Mouse (Mus musculus) hindbrain, embryonic 12.5 days (tissue): ENCODE measurements around the gene Agpat1. TPM values are rescaled to one million over a fixed set of nuclear protein-coding genes. Genes with fewer than 3 reads are reported as not detected.
A peak's percentile ranks its signal among the peaks of the same experiment; 100 is the strongest.

Experiments used
- ATAC-seq: fragments of 200-750 bp; cut with Nextera tagmentation; 2 replicates; pipeline ENCODE4 v1.8.0; 2017; ENCODE audit warnings: moderate TSS enrichment; ENCODE audit not compliant: low FRiP score
- H3K27ac ChIP-seq: fragments of 300-500 bp; sonication (generic); 2 replicates; pipeline ENCODE4 v1.5.1; 2016; ENCODE audit warnings: mild to moderate bottlenecking
- H3K27me3 ChIP-seq: fragments of 300-500 bp; sonication (generic); 2 replicates; pipeline ENCODE4 v1.6.1; 2016; ENCODE audit warnings: mild to moderate bottlenecking
- H3K36me3 ChIP-seq: fragments of 300-500 bp; sonication (generic); 2 replicates; pipeline ENCODE4 v1.6.1; 2016; ENCODE audit warnings: mild to moderate bottlenecking
- H3K4me1 ChIP-seq: fragments of 300-500 bp; sonication (generic); 2 replicates; pipeline ENCODE4 v1.6.1; 2016
- H3K4me2 ChIP-seq: fragments of 300-500 bp; sonication (generic); replicated peaks from 2 replicates; pipeline ENCODE4 v1.6.1; 2016; ENCODE audit warnings: mild to moderate bottlenecking
- H3K4me3 ChIP-seq: fragments of 300-500 bp; sonication (generic); 2 replicates; pipeline ENCODE4 v1.5.1; 2016; ENCODE audit warnings: mild to moderate bottlenecking
- H3K9ac ChIP-seq: fragments of 300-500 bp; sonication (generic); 2 replicates; pipeline ENCODE4 v1.6.1; 2016; ENCODE audit warnings: mild to moderate bottlenecking, moderate library complexity
- H3K9me3 ChIP-seq: fragments of 300-500 bp; sonication (generic); replicated peaks from 2 replicates; pipeline ENCODE4 v1.6.1; 2016; ENCODE audit warnings: mild to moderate bottlenecking
- WGBS: fragments of 180-500 bp; shearing (Covaris S2); methylation state at CpG from one replicate; pipeline ENCODE4 v1.1.7; 2016; 5-methylcytosine and 5-hydroxymethylcytosine counted together
- polyA plus RNA-seq: library from polyadenylated mRNA; unstranded; fragments of >200 nt; fragmentation: Nextera tagmentation; extraction: Ambion mirVana; gene quantifications from 2 replicates; pipeline ENCODE4 v1.2.1, GENCODE M21; 2016

The Agpat1 gene
- polyA plus RNA-seq, 1 experiment from 2014 or later, result 79.0 TPM

- peak overlapping the region; percentile 55 for H3K4me3 ChIP-seq
- under 1% methylated on average over 50 of the region's 50 CpGs for WGBS
- no peaks in the 10 kb centered on the region for H3K36me3 ChIP-seq
- H3K4me2 ChIP-seq, result peak overlapping the region; percentile 89
- peak overlapping the region; percentile 87 for H3K9ac ChIP-seq
- H3K27me3 ChIP-seq, result no peaks in the 10 kb centered on the region
- no peaks in the 10 kb centered on the region for H3K9me3 ChIP-seq
- ATAC-seq, result peak; percentile 83
- peak overlapping the region; percentile 99 for H3K27ac ChIP-seq
- H3K4me1 ChIP-seq, result peaks cover 47% of the 10 kb centered on the region
Observed at GRCm38 (mm10) chr17:34587423-34587811, 16.6 kb upstream of the Agpat1 start.

- Histone ChIP-seq H3K27ac (peak overlapping the region; percentile 99), H3K4me2 (peak overlapping the region; percentile 89), H3K4me1 (peaks cover 48% of the 10 kb centered on the region), H3K27me3 (no peaks in the 10 kb centered on the region), H3K4me3 (peak overlapping the region; percentile 55), H3K9me3 (no peaks in the 10 kb centered on the region), H3K36me3 (no peaks in the 10 kb centered on the region), H3K9ac (peak overlapping the region; percentile 87)
- WGBS, result 3% methylated on average over 19 of the region's 19 CpGs
- no peak for ATAC-seq
Observed at GRCm38 (mm10) chr17:34587814-34588213, 16.2 kb upstream of the Agpat1 start.

- Histone ChIP-seq H3K36me3 (no peaks in the 10 kb centered on the region), H3K27me3 (no peaks in the 10 kb centered on the region), H3K9me3 (no peaks in the 10 kb centered on the region), H3K27ac (no peak overlapping the region), H3K4me3 (no peak overlapping the region), H3K9ac (no peak overlapping the region), H3K4me1 (peaks cover 58% of the 10 kb centered on the region), H3K4me2 (no peak overlapping the region)
- WGBS, result 74% methylated on average over 3 of the region's 3 CpGs
- no peak for ATAC-seq
Observed at GRCm38 (mm10) chr17:34588767-34589166, 15.3 kb upstream of the Agpat1 start.

GRCm38 (mm10) chr17:34589206-34589605, 14.9 kb upstream of the Agpat1 start:
- Histone ChIP-seq H3K9ac (no peak overlapping the region), H3K9me3 (no peaks in the 10 kb centered on the region), H3K4me2 (no peak overlapping the region), H3K27ac (0 out of 2 replicates have a peak overlapping the region, but pooled peaks have one; percentile 23), H3K27me3 (no peaks in the 10 kb centered on the region), H3K4me3 (no peak overlapping the region), H3K36me3 (peaks cover 3% of the 10 kb centered on the region; the same call in 1 of the 2 replicates), H3K4me1 (peaks cover 62% of the 10 kb centered on the region)
- 49% methylated on average over 7 of the region's 7 CpGs for WGBS
- no peak for ATAC-seq

- H3K27me3 ChIP-seq, result no peaks in the 10 kb centered on the region
- 0 out of 2 replicates have a peak within 1 kb of the TSS, but pooled peaks have one; percentile 4 for H3K4me3 ChIP-seq
- no peak for ATAC-seq
- H3K9me3 ChIP-seq, result no peaks in the 10 kb centered on the region
- H3K27ac ChIP-seq, result peak within 1 kb of the TSS; percentile 99
- no peak within 1 kb of the TSS for H3K9ac ChIP-seq
- 28% methylated on average over 7 of the region's 7 CpGs for WGBS
- H3K4me2 ChIP-seq, result peak within 1 kb of the TSS; percentile 90
- H3K4me1 ChIP-seq, result peaks cover 67% of the 10 kb centered on the region
- H3K36me3 ChIP-seq, result peaks cover 7% of the 10 kb centered on the region
Observed at GRCm38 (mm10) chr17:34589681-34590101, 14.4 kb upstream of the Agpat1 start, which contains the start of gene Gpsm3. TSS of gene Gpsm3 (plus strand) at chr17:34589806.

GRCm38 (mm10) chr17:34590154-34590987, 13.7 kb upstream of the Agpat1 start:
- WGBS, result 67% methylated on average over 15 of the region's 15 CpGs
- ATAC-seq, result no peak
- Histone ChIP-seq H3K4me3 (0 out of 2 replicates have a peak overlapping the region, but pooled peaks have one; percentile 4), H3K36me3 (peaks cover 14% of the 10 kb centered on the region), H3K27ac (peak overlapping the region; percentile 99), H3K4me2 (peak overlapping the region; percentile 90), H3K4me1 (peaks cover 73% of the 10 kb centered on the region), H3K9me3 (no peaks in the 10 kb centered on the region), H3K27me3 (no peaks in the 10 kb centered on the region), H3K9ac (0 out of 2 replicates have a peak overlapping the region, but pooled peaks have one; percentile 98)

- Histone ChIP-seq H3K4me3 (peak within 1 kb of the TSS; percentile 79), H3K27ac (peak within 1 kb of the TSS; percentile 99), H3K27me3 (no peaks in the 10 kb centered on the region), H3K9ac (peak within 1 kb of the TSS; percentile 98), H3K9me3 (no peaks in the 10 kb centered on the region), H3K36me3 (peaks cover 23% of the 10 kb centered on the region), H3K4me2 (peak within 1 kb of the TSS; percentile 90), H3K4me1 (peaks cover 69% of the 10 kb centered on the region)
- 2% methylated on average over 21 of the region's 21 CpGs for WGBS
- peak; percentile 23 for ATAC-seq
Observed at GRCm38 (mm10) chr17:34591029-34591993, 12.8 kb upstream of the Agpat1 start, which contains the start of gene Pbx2. TSS of gene Pbx2 (plus strand) at chr17:34591266.

- peak; percentile 51 for ATAC-seq
- H3K4me2 ChIP-seq, result peak overlapping the region; percentile 90
- peak overlapping the region; percentile 99 for H3K27ac ChIP-seq
- no peaks in the 10 kb centered on the region for H3K27me3 ChIP-seq
- WGBS, result under 1% methylated on average over 30 of the region's 35 CpGs
- H3K36me3 ChIP-seq, result peaks cover 26% of the 10 kb centered on the region
- peaks cover 66% of the 10 kb centered on the region for H3K4me1 ChIP-seq
- H3K9ac ChIP-seq, result peak overlapping the region; percentile 98
- peak overlapping the region; percentile 79 for H3K4me3 ChIP-seq
- H3K9me3 ChIP-seq, result no peaks in the 10 kb centered on the region
Observed at GRCm38 (mm10) chr17:34591994-34592375, 12.1 kb upstream of the Agpat1 start.

GRCm38 (mm10) chr17:34592581-34593549, 11.2 kb upstream of the Agpat1 start:
- Histone ChIP-seq H3K9me3 (no peaks in the 10 kb centered on the region), H3K4me2 (peak overlapping the region; percentile 90), H3K9ac (peak overlapping the region; percentile 98), H3K27me3 (no peaks in the 10 kb centered on the region), H3K36me3 (peaks cover 26% of the 10 kb centered on the region), H3K4me3 (peak overlapping the region; percentile 79), H3K27ac (peak overlapping the region; percentile 99), H3K4me1 (peaks cover 67% of the 10 kb centered on the region)
- ATAC-seq, result peak; percentile 12; the same call in 1 of the 2 replicates
- WGBS, result 2% methylated on average over 30 of the region's 32 CpGs

- WGBS, result 47% methylated on average over 34 of the region's 34 CpGs
- Histone ChIP-seq H3K4me1 (peaks cover 65% of the 10 kb centered on the region), H3K4me2 (peak overlapping the region; percentile 90), H3K9me3 (no peaks in the 10 kb centered on the region), H3K4me3 (peak overlapping the region; percentile 79), H3K27me3 (no peaks in the 10 kb centered on the region), H3K36me3 (peaks cover 26% of the 10 kb centered on the region), H3K9ac (peak overlapping the region; percentile 98), H3K27ac (peak overlapping the region; percentile 99)
- no peak for ATAC-seq
Observed at GRCm38 (mm10) chr17:34593752-34594525, 10.1 kb upstream of the Agpat1 start.
